Mouse (Mus musculus): ENCODE measurements around the gene Ftsj3.

GRCm38 (mm10) chr11:106212771-106213170 lies 43.1 kb downstream of the Ftsj3 start:
- TF ChIP-seq CTCF (IDR thresholded peaks at IDR 0.05; ENCODE audit: extremely low read depth, insufficient read depth, insufficient read length, insufficient replicate concordance): no peak
- TF ChIP-seq POLR2A (IDR thresholded peaks at IDR 0.05; ENCODE audit: low read depth, low read length): no peak
